Comparison of ENCODE assay signal across 10 mouse cellular contexts in the genomic region with DNA sequence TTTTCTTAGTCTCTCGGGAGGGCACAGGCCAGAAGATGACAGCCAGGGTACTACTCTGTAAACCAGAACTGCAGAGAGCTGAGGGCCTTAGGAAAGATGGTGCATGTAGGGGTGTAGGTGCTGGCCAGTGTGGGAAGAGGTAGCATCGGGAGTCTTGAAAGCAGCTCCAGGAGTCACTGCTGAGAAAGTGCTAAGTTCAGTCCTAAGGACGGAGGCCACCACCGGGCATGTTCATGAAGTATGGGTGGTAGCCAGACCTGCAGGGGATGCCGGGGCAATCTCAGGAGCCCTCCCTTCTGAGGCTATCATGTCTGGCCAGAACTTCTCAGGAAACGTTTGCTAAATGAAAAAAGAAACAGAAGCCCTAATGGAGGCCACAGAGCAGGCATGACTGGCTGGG. TPM values are rescaled to one million over a fixed set of nuclear protein-coding genes. Genes with fewer than 3 reads are reported as not detected.
DNase-seq lines count a peak whose midpoint lies in the region; ATAC-seq and TF ChIP-seq lines count a peak whose summit lies in the region.
"Had no signal": no experiment of that assay in that cellular context is flagged by ENCODE, and none has a peak within 500 bp of the region (broad histone marks: within the 10 kb centered on the region; RNA-seq: fewer than 3 reads in every experiment).

No protein-coding gene starts in this region.

- no peak overlapping the region for H3K4me3 ChIP-seq in layer of hippocampus, adult 2 months
- no peak overlapping the region for H3K4me3 ChIP-seq in hindbrain, embryonic 14.5 days (replicated peaks; ENCODE audit: low read length)
- H3K4me3 ChIP-seq in midbrain, postnatal 0 days (ENCODE audit: low read depth, low read length): no peak overlapping the region
- no peak overlapping the region for H3K4me3 ChIP-seq in liver, postnatal 0 days (ENCODE audit: low read depth, low read length)
- H3K4me3 ChIP-seq in cerebellum, adult 2 months (replicated peaks; ENCODE audit: insufficient read depth, low read depth, low read length): no peak overlapping the region

- no peak for ATAC-seq in hindbrain, embryonic 14.5 days (ENCODE audit: low FRiP score)
- no peak for ATAC-seq in midbrain, postnatal 0 days (ENCODE audit: low FRiP score)
- no peak for ATAC-seq in liver, postnatal 0 days

- H3K4me2 ChIP-seq in hindbrain, embryonic 14.5 days (replicated peaks): peak overlapping the region; percentile 89
- peak overlapping the region; percentile 9; the same call in 1 of the 2 replicates for H3K4me2 ChIP-seq in midbrain, postnatal 0 days (ENCODE audit: low read depth, low read length, poor library complexity, severe bottlenecking)
- no peak overlapping the region for H3K4me2 ChIP-seq in liver, postnatal 0 days (ENCODE audit: low read depth, low read length)

- TF ChIP-seq POLR2A in cerebellum, adult 2 months (IDR thresholded peaks at IDR 0.05; ENCODE audit: borderline replicate concordance, insufficient read depth, low read length): no peak

- WGBS in hindbrain, embryonic 14.5 days: 88% methylated on average over 6 of the region's 6 CpGs
- WGBS in midbrain, postnatal 0 days: 79% methylated on average over 6 of the region's 6 CpGs
- WGBS in liver, postnatal 0 days (ENCODE audit: insufficient replicate concordance): 45% methylated on average over 6 of the region's 6 CpGs
- 37% methylated on average over 6 of the region's 6 CpGs for WGBS in cerebellum, adult 2 months

- peaks cover 55% of the 10 kb centered on the region for H3K4me1 ChIP-seq in hindbrain, embryonic 14.5 days (replicated peaks; ENCODE audit: control insufficient read depth, insufficient read depth, low read length)
- peaks cover 24% of the 10 kb centered on the region for H3K4me1 ChIP-seq in midbrain, postnatal 0 days (ENCODE audit: insufficient read depth, low read length)
- H3K4me1 ChIP-seq in liver, postnatal 0 days (ENCODE audit: insufficient read depth): peaks cover 33% of the 10 kb centered on the region
- H3K4me1 ChIP-seq in cerebellum, adult 2 months (ENCODE audit: control insufficient read depth, insufficient read depth, low read length): peaks cover 54% of the 10 kb centered on the region

- no peak for TF ChIP-seq CTCF in layer of hippocampus, adult 2 months (conservative IDR thresholded peaks at IDR 0.05)
- TF ChIP-seq CTCF in midbrain, postnatal 0 days (IDR thresholded peaks at IDR 0.05): no peak
- TF ChIP-seq CTCF in liver, postnatal 0 days (IDR thresholded peaks at IDR 0.05; ENCODE audit: low read depth): no peak
- TF ChIP-seq CTCF in cerebellum, adult 2 months (IDR thresholded peaks at IDR 0.05; ENCODE audit: borderline replicate concordance, insufficient read depth, low read depth, low read length): no peak

- H3K36me3 ChIP-seq in hindbrain, embryonic 14.5 days (replicated peaks; ENCODE audit: control insufficient read depth, insufficient read depth): peaks cover 34% of the 10 kb centered on the region
- peaks cover 13% of the 10 kb centered on the region for H3K36me3 ChIP-seq in midbrain, postnatal 0 days (ENCODE audit: insufficient read depth, low read length)
- H3K36me3 ChIP-seq in liver, postnatal 0 days (replicated peaks; ENCODE audit: insufficient read depth, low read length): peaks cover 12% of the 10 kb centered on the region; the same call in 1 of the 2 replicates

- peak; percentile 25 for DNase-seq in cerebellum, adult 9-11 months
- no peak for DNase-seq in cerebellum, postnatal 14 days
- no peak for DNase-seq in layer of hippocampus, adult 2 months (ENCODE audit: low spot score in 2 of 2)
- no peak for DNase-seq in layer of hippocampus, adult 8-10 months (ENCODE audit: low spot score in 2 of 2)
- no peak for DNase-seq in hindbrain, embryonic 14.5 days (ENCODE audit: low spot score)
- no peak for DNase-seq in midbrain, postnatal 0 days (ENCODE audit: low spot score)
- no peak for DNase-seq in liver, postnatal 0 days
- DNase-seq in cerebellum, adult 2 months: no peak
- DNase-seq: adrenal gland, postnatal 25 days; gastrocnemius, postnatal 10 days had no signal

- no peaks in the 10 kb centered on the region for H3K27me3 ChIP-seq in hindbrain, embryonic 14.5 days (ENCODE audit: control insufficient read depth, insufficient read depth, low read length)
- no peaks in the 10 kb centered on the region for H3K27me3 ChIP-seq in midbrain, postnatal 0 days (ENCODE audit: insufficient read depth, low read length)
- peaks cover 24% of the 10 kb centered on the region for H3K27me3 ChIP-seq in liver, postnatal 0 days (ENCODE audit: insufficient read depth, low read length)
- H3K27me3 ChIP-seq in cerebellum, adult 2 months (ENCODE audit: control insufficient read depth, insufficient read depth, low read length): no peaks in the 10 kb centered on the region

- H3K9me3 ChIP-seq in hindbrain, embryonic 14.5 days (ENCODE audit: control insufficient read depth, low read length): no peaks in the 10 kb centered on the region
- no peaks in the 10 kb centered on the region for H3K9me3 ChIP-seq in midbrain, postnatal 0 days (ENCODE audit: low read length)
- no peaks in the 10 kb centered on the region for H3K9me3 ChIP-seq in liver, postnatal 0 days (ENCODE audit: low read length)

- peak overlapping the region; percentile 48; the same call in 1 of the 2 replicates for H3K27ac ChIP-seq in layer of hippocampus, adult 2 months
- H3K27ac ChIP-seq in hindbrain, embryonic 14.5 days: no peak overlapping the region
- H3K27ac ChIP-seq in midbrain, postnatal 0 days (ENCODE audit: low read depth, low read length): no peak overlapping the region
- H3K27ac ChIP-seq in liver, postnatal 0 days (ENCODE audit: low read depth): no peak overlapping the region
- H3K27ac ChIP-seq in cerebellum, adult 2 months (ENCODE audit: insufficient read depth, low read length): no peak overlapping the region

- no peak for TF ChIP-seq EP300 in liver, postnatal 0 days (IDR thresholded peaks at IDR 0.05; ENCODE audit: low read depth)

- H3K9ac ChIP-seq in hindbrain, embryonic 14.5 days: no peak overlapping the region
- H3K9ac ChIP-seq in midbrain, postnatal 0 days (replicated peaks; ENCODE audit: low read length, poor library complexity, severe bottlenecking): no peak overlapping the region
- H3K9ac ChIP-seq in liver, postnatal 0 days (replicated peaks): no peak overlapping the region

RNA-seq across cellular contexts. Expression of gene Litaf, which starts 3.3 kb away (rescaled TPM):
- total RNA-seq in layer of hippocampus, adult 2 months (2021): 10 to 100 TPM; 14.1 to 14.5 TPM
- 10 to 100 TPM; 12.2 to 37.8 (median 21.5) TPM for total RNA-seq in layer of hippocampus, adult 8-10 months (2022)
- polyA plus RNA-seq in hindbrain, embryonic 14.5 days (2014; fragmentation: Nextera tagmentation; extraction: Ambion mirVana): 23.9 and 27.2 TPM in 2 replicates
- total RNA-seq in midbrain, postnatal 0 days (2014; rRNA removed): 19.0 and 22.4 TPM in 2 replicates
- 20.5 and 20.7 TPM in 2 replicates for polyA plus RNA-seq in midbrain, postnatal 0 days (2015; fragmentation: Nextera tagmentation; extraction: Ambion mirVana)
- polyA plus RNA-seq in liver, postnatal 0 days (2015; fragmentation: Nextera tagmentation; extraction: Ambion mirVana): 77.3 and 79.2 TPM in 2 replicates
- polyA plus RNA-seq in cerebellum, adult 2 months (2012; rRNA removed): 60.7 and 82.3 TPM in 2 replicates

RNA-seq across cellular contexts. Expression of gene Snn, which starts 8.5 kb away (rescaled TPM):
- total RNA-seq in layer of hippocampus, adult 2 months (2021): 100 to 1,000 TPM; 171 TPM
- 100 to 1,000 TPM; 137 to 163 (median 148) TPM for total RNA-seq in layer of hippocampus, adult 8-10 months (2022)
- polyA plus RNA-seq in hindbrain, embryonic 14.5 days (2014; fragmentation: Nextera tagmentation; extraction: Ambion mirVana): 147 and 158 TPM in 2 replicates
- 241 and 278 TPM in 2 replicates for total RNA-seq in midbrain, postnatal 0 days (2014; rRNA removed)
- 122 and 130 TPM in 2 replicates for polyA plus RNA-seq in midbrain, postnatal 0 days (2015; fragmentation: Nextera tagmentation; extraction: Ambion mirVana)
- polyA plus RNA-seq in liver, postnatal 0 days (2015; fragmentation: Nextera tagmentation; extraction: Ambion mirVana): 4.8 and 5.0 TPM in 2 replicates
- 124 and 138 TPM in 2 replicates for polyA plus RNA-seq in cerebellum, adult 2 months (2012; rRNA removed)

Comparison
In these comparisons a context has a peak if more than half of its experiments do, and no peak if none do; other contexts are left out.
1. RNA of gene Snn, which starts 8.5 kb away (polyA plus RNA-seq): 147 to 158 TPM in hindbrain, embryonic 14.5 days, 124 to 138 TPM in cerebellum, adult 2 months and 122 to 130 TPM in midbrain, postnatal 0 days; 4.8 to 5.0 TPM in liver, postnatal 0 days; every median in the first group is over 10 times any median in the second.